Mouse (Mus musculus): ENCODE measurements at regions not wholly inside any gene's neighbourhood (a gene's known extent, or its start where the extent isn't known, plus 50 kb on each side); places are given as distances from the start of the nearest gene placed in this dataset.

- no peak overlapping the region for H3K27ac ChIP-seq (ENCODE audit: low read depth)
- H3K4me2 ChIP-seq, result no peak overlapping the region
- H3K9ac ChIP-seq, result no peak overlapping the region
- H3K27me3 ChIP-seq (ENCODE audit: insufficient read depth, low read length), result no peaks in the 10 kb centered on the region
- H3K4me3 ChIP-seq (ENCODE audit: low read depth, low read length), result no peak overlapping the region
- TF ChIP-seq CTCF (IDR thresholded peaks at IDR 0.05; ENCODE audit: low read depth), result no peak
- no peak for DNase-seq
- no peaks in the 10 kb centered on the region for H3K9me3 ChIP-seq (ENCODE audit: low read depth, low read length)
- no peaks in the 10 kb centered on the region for H3K4me1 ChIP-seq (ENCODE audit: insufficient read depth)
- ATAC-seq (ENCODE audit: insufficient read depth), result no peak
- WGBS, result 67% methylated on average over 3 of the region's 3 CpGs
- no peaks in the 10 kb centered on the region for H3K36me3 ChIP-seq (ENCODE audit: insufficient read depth)
Measured at GRCm38 (mm10) chr2:109520471-109520870, 154.0 kb upstream of the Bdnf start.

- H3K9me3 ChIP-seq (ENCODE audit: low read depth, low read length), result no peaks in the 10 kb centered on the region
- no peak overlapping the region for H3K9ac ChIP-seq
- ATAC-seq (ENCODE audit: insufficient read depth) (no peak), DNase-seq (peak; percentile 12)
- no peak overlapping the region for H3K27ac ChIP-seq (ENCODE audit: low read depth)
- TF ChIP-seq CTCF (IDR thresholded peaks at IDR 0.05; ENCODE audit: low read depth), result no peak; the same call in 1 of the 2 replicates
- no peaks in the 10 kb centered on the region for H3K36me3 ChIP-seq (ENCODE audit: insufficient read depth)
- H3K27me3 ChIP-seq (ENCODE audit: insufficient read depth, low read length), result no peaks in the 10 kb centered on the region
- WGBS, result 62% methylated on average over 1 of the region's 1 CpGs
- no peak overlapping the region for H3K4me2 ChIP-seq
- no peaks in the 10 kb centered on the region for H3K4me1 ChIP-seq (ENCODE audit: insufficient read depth)
- no peak overlapping the region for H3K4me3 ChIP-seq (ENCODE audit: low read depth, low read length)
Measured at GRCm38 (mm10) chr2:109539519-109539918, 135.0 kb upstream of the Bdnf start.

- no peaks in the 10 kb centered on the region for H3K36me3 ChIP-seq (ENCODE audit: insufficient read depth)
- H3K4me1 ChIP-seq (ENCODE audit: insufficient read depth), result no peaks in the 10 kb centered on the region
- H3K4me3 ChIP-seq (ENCODE audit: low read depth, low read length), result no peak overlapping the region
- WGBS, result 86% methylated on average over 7 of the region's 7 CpGs
- no peak for TF ChIP-seq CTCF (IDR thresholded peaks at IDR 0.05; ENCODE audit: low read depth)
- DNase-seq, result no peak
- no peaks in the 10 kb centered on the region for H3K9me3 ChIP-seq (ENCODE audit: low read depth, low read length)
- H3K27me3 ChIP-seq (ENCODE audit: insufficient read depth, low read length), result no peaks in the 10 kb centered on the region
- H3K9ac ChIP-seq, result no peak overlapping the region
- ATAC-seq (ENCODE audit: insufficient read depth), result no peak
- no peak overlapping the region for H3K4me2 ChIP-seq
- no peak overlapping the region for H3K27ac ChIP-seq (ENCODE audit: low read depth)
Measured at GRCm38 (mm10) chr2:109546486-109547115, 127.9 kb upstream of the Bdnf start.

- no peaks in the 10 kb centered on the region for H3K4me1 ChIP-seq (ENCODE audit: insufficient read depth)
- no peaks in the 10 kb centered on the region; the same call in 1 of the 2 replicates for H3K9me3 ChIP-seq (ENCODE audit: low read depth, low read length)
- no peak for TF ChIP-seq CTCF (IDR thresholded peaks at IDR 0.05; ENCODE audit: low read depth)
- H3K4me3 ChIP-seq (ENCODE audit: low read depth, low read length), result no peak overlapping the region
- no peaks in the 10 kb centered on the region for H3K36me3 ChIP-seq (ENCODE audit: insufficient read depth)
- H3K4me2 ChIP-seq, result no peak overlapping the region
- H3K9ac ChIP-seq, result no peak overlapping the region
- H3K27me3 ChIP-seq (ENCODE audit: insufficient read depth, low read length), result no peaks in the 10 kb centered on the region
- WGBS, result 62% methylated on average over 6 of the region's 6 CpGs
- no peak overlapping the region for H3K27ac ChIP-seq (ENCODE audit: low read depth)
- peak; percentile 34 for DNase-seq
- peak; percentile 70; the same call in 1 of the 2 replicates for ATAC-seq (ENCODE audit: insufficient read depth)
Measured at GRCm38 (mm10) chr2:109554644-109555043, 119.9 kb upstream of the Bdnf start.

DNA sequence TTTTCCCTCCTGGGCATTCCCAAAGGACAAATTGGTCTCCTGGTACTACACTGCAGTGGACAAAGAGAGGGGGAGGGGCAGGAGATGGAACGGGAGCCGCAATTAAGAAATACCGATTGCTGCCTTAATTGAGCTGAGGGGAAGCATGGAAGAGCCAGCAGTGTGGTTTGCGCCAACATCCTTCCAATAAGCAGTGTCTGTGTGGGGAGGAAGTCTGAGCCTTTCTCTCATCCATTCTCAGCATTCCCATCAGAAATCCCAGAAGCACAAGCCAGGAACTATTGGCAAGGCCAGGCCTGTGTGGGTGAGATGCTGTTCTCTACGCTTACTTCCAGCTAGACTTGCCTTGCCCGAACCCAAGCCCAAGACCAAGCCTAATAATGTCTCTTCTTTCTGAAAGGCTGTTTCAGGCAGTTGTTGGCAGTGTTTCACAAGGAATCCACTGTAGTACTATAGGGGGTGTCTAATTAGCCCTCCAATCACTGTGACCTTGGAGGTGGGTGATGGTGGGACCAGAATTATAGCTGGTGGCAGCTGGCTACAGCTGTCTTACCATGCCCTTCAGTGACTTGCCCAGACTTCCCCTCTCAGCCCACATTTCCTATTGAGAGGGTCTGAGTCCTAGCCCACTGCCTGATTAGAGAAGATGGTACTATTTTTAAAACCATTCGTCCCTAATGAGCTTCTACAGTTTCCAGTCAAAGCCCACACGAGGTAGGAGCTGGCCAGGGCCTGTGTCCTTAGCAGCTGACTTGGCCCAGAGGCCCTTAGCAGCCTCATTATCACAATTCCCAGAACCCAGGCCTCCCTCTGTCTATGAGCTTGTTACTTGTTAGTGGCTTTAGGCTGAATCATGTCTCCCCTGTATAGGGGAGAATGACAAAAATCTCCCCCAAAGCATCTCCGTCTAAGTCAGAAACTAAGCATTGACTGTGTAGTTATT is 115.1 kb upstream of the Bdnf start:
- no peaks in the 10 kb centered on the region for H3K36me3 ChIP-seq (ENCODE audit: insufficient read depth)

DNA sequence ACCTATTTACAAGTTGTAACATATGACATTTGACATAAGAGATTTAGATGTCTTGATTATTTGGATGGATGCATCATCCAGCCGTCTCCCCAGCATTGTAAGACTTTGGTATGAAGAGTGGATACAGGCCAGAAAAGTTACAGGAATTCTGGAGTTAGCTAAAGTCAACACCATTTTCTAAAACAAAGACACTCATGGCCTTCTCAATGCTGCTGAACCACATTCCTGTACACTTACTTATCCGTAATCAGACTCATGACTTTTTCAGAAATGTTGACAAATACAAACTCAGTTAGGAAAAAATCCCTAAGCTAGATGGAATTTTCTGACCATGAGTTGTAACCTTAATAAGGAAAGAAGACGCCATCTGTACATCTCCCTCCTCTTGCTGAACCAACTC is 111.5 kb upstream of the Bdnf start:
- H3K36me3 ChIP-seq (ENCODE audit: insufficient read depth), result no peaks in the 10 kb centered on the region
- no peaks in the 10 kb centered on the region for H3K9me3 ChIP-seq (ENCODE audit: low read depth, low read length)
- TF ChIP-seq CTCF (IDR thresholded peaks at IDR 0.05; ENCODE audit: low read depth), result no peak
- no peaks in the 10 kb centered on the region for H3K27me3 ChIP-seq (ENCODE audit: insufficient read depth, low read length)
- H3K27ac ChIP-seq (ENCODE audit: low read depth), result no peak overlapping the region
- peak; percentile 2 for DNase-seq
- WGBS, result 58% methylated on average over 3 of the region's 3 CpGs
- ATAC-seq (ENCODE audit: insufficient read depth), result no peak
- no peak overlapping the region for H3K4me2 ChIP-seq
- H3K9ac ChIP-seq, result no peak overlapping the region
- no peak overlapping the region for H3K4me3 ChIP-seq (ENCODE audit: low read depth, low read length)
- H3K4me1 ChIP-seq (ENCODE audit: insufficient read depth), result no peaks in the 10 kb centered on the region

More for the DNA sequence above, 115.1 kb upstream of the Bdnf start:
- H3K9me3 ChIP-seq (ENCODE audit: low read depth, low read length), result no peaks in the 10 kb centered on the region
- no peak overlapping the region for H3K9ac ChIP-seq
- ATAC-seq (ENCODE audit: insufficient read depth), result no peak
- no peak for TF ChIP-seq CTCF (IDR thresholded peaks at IDR 0.05; ENCODE audit: low read depth)
- WGBS, result 80% methylated on average over 9 of the region's 9 CpGs
- no peak for DNase-seq
- H3K4me2 ChIP-seq, result no peak overlapping the region
- H3K4me1 ChIP-seq (ENCODE audit: insufficient read depth), result no peaks in the 10 kb centered on the region
- no peaks in the 10 kb centered on the region for H3K27me3 ChIP-seq (ENCODE audit: insufficient read depth, low read length)
- no peak overlapping the region for H3K4me3 ChIP-seq (ENCODE audit: low read depth, low read length)
- H3K27ac ChIP-seq (ENCODE audit: low read depth), result no peak overlapping the region

GRCm38 (mm10) chr2:109576946-109577345 is 97.6 kb upstream of the Bdnf start:
- DNase-seq, result no peak
- Histone ChIP-seq H3K4me3 (ENCODE audit: low read depth, low read length) (no peak overlapping the region), H3K4me2 (no peak overlapping the region), H3K36me3 (ENCODE audit: insufficient read depth) (no peaks in the 10 kb centered on the region), H3K27me3 (ENCODE audit: insufficient read depth, low read length) (no peaks in the 10 kb centered on the region), H3K27ac (ENCODE audit: low read depth) (no peak overlapping the region), H3K4me1 (ENCODE audit: insufficient read depth) (no peaks in the 10 kb centered on the region; the same call in 1 of the 2 replicates), H3K9me3 (ENCODE audit: low read depth, low read length) (no peaks in the 10 kb centered on the region), H3K9ac (no peak overlapping the region)
- no peak for ATAC-seq (ENCODE audit: insufficient read depth)
- TF ChIP-seq CTCF (IDR thresholded peaks at IDR 0.05; ENCODE audit: low read depth), result no peak
